Mouse (Mus musculus) mouse trophoblast stem cell (cell line): ENCODE data around the gene Dmac2.

Experiments
- in situ Hi-C, 2 experiments: fragments of 300-500 bp; cut with MseI, MboI; formaldehyde crosslinking; loops; 2 replicates in 1 of 2; 3 replicates in 1 of 2; pipeline ENCODE4 v1.15.1; 2025

The Dmac2 gene

GRCm38 (mm10) chr7:25649839-25650238 lies 30.6 kb downstream of the Dmac2 start:
- in situ Hi-C loops, result no loop called here

DNA sequence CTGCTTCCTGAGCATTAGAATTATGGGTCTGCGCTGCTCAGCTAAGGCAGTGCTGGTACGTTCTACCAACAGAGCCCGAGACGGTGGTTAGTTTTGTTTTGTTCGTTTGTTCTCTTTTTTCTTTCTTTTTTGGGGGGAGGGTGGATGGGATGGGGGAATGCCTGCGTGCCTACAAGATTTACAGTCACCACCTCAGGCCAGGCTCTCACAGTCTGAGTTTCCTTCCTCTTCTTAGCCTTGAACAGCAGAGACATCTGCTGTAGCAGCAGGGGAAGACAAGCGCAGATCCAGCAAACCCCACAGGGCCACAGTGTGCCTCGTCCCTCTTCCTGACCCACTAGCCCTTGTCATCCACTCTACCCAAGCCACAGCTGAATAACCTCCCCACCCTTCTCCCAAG lies 32.1 kb downstream of the Dmac2 start:
- in situ Hi-C loops, result no loop called here

DNA sequence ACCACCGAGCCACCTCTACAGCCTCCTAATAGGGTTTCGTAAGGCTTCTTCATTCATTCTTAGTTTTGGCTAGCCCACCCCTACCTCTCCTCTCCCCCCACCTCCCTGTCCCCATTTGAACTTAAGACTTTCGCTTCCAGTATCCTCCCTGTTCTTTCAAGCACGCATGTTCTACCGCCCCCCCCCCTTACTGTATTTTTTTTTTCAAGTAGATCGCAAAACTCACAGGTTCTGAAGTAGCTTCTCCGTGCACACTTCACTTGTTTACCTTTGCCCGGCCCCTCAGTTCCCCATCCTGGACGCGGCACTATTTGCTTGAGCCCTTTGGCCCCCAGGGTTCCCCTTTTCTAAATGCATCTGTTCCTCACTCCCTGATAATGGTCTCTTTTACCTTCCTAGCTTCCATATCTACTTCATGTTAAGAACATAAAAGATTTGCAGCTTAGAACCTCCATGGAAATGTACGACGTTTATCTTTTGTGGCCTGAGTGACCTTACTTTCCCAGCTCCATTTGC lies 33.1 kb downstream of the Dmac2 start:
- in situ Hi-C loops, result no loop called here

DNA sequence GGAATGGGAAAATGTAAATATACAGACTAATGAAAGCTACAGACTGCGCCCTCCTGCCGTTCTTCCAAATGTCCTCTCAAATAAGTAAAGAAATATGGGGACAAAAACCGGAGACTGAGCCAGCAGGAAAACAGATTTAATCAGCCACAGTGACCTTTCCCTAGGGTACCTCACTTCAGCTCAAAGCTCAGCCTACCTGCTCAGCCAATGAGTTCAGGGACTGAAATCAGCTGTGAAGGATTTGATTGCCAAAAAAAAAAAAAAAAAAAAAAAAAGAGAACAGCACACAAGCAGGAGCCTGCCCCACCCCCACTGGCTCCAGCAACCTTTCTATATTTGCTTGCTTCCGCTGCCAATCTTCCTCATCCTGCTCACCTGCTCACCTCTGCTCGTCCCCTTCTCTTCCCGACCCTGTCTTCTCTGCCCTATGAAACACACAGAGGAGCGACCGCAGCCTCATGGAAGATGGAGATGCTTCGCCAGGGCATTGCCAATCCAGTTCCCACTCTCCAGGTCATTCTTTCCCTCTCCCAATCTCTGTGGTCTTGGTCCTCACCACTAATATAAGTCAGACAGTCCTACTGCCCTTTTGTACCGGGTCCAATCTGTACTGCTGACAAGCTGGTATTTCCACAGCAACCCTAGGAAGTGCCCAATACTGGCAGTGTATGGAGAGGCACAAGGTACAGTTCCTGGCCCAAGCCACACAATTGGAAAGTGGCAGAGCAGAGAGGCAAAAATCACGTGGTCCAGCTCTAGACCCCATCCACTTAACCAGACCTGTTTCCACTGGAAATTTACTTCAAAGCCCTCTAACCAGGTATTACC lies 36.6 kb downstream of the Dmac2 start:
- in situ Hi-C loops, result no loop called here

DNA sequence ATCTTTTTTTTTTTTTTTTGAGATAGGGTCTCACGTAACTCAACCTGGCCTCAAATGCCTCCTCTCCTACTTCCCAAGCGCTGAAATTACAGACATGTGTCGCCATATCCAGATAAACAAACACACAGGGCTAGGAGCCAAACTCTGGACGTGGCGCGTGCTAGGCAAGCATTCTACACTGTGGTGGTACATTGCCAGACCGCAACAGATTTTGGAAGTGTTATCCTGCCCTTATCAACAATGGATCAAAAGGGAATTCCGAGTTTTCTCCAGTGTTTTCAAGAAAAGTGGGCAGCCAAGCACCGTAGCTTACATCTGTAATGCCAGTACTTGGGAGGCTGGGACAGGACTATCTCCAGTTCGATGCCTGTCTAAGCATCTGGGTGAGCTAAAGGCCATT lies 38.6 kb downstream of the Dmac2 start:
- in situ Hi-C loops, result no loop called here

DNA sequence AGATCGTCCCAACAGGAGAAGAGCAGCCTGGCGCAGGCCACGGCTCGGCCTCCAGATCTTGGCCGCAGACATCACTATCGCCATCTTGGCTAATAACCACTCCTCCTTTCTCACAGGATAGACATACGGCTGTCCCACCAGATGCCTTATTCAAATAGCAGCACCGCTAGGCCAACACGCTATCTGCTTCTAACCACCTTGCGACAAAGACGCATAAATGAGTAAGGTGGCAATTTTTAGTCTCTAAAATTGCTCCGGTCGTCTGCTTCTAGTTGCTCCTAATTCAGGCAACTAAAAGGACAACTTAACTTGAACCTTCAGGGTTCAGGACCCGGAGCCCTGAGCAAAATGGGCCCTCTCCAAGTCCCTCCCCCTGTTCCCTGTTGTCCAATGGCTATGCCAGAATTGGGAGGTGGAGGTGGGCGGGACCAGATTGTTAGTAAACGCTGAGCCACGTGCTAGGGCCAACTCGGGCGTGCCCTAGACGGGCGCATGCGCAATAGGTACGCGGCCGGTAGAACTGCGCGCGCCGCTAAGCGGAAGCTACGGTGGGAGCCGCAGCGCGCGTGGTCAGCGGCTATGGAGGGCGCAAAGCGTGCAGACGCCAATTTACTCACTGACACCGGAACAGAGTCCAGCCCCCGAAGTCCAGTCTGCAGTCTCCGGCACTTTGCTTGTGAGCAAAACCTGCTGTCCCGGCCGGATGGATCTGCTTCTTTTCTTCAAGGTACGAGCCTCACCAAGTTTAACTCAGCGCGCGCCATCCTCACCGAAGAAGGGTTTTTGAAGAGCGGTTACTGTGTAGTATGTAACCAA lies 39.7 kb downstream of the Dmac2 start, which contains the start of the genes Bckdha and Exosc5:
Gene Bckdha, minus strand, starts transcription at position 325 of the 816 bp plus-strand sequence.
Gene Exosc5, plus strand, starts transcription at position 508 of the 816 bp plus-strand sequence.
- in situ Hi-C loops, result no loop called here

DNA sequence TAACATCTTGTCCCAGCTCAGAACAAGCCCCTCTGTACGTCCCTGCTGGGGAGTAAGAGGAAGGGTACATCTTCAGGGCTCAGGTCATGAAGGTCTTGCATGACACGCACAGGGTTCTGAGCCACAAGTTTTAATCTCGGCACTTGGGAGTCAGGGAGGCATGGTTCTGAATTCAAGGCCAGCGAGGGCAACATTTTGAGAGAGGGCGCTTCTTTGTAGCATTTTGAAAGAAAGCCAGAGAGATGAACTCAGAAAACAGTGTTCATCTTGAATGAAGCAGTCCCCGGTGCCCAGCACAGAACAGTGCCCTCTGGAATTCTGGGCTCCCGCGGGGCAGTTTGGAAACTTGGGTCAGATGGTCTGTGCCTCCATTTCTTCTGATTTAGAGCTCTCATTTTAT lies 47.2 kb downstream of the Dmac2 start:
- in situ Hi-C loops, result no loop called here

DNA sequence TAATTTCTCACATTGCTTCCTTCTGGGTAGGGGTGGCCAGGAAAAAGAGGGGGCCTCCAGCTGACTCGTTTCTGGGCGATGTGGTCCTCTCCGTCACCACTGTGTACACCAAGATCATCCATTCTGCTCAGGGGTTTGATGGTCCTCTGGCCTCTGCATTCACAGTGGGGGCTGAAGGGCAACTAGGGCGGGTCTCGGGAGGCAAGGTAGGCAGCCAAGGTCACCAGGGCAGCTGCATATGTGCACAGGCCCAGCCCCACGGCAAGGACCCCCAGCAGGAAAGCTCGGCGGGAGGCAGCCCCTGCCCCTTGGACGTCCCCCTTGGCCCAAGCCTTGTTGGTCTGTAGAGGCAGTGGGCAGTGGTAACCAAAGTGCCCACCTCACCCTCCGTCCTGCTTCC lies 49.9 kb downstream of the Dmac2 start:
- in situ Hi-C loops, result no loop called here

- in situ Hi-C loops, result no loop called here
Observed at GRCm38 (mm10) chr7:25669631-25670030, 50.4 kb downstream of the Dmac2 start.

DNA sequence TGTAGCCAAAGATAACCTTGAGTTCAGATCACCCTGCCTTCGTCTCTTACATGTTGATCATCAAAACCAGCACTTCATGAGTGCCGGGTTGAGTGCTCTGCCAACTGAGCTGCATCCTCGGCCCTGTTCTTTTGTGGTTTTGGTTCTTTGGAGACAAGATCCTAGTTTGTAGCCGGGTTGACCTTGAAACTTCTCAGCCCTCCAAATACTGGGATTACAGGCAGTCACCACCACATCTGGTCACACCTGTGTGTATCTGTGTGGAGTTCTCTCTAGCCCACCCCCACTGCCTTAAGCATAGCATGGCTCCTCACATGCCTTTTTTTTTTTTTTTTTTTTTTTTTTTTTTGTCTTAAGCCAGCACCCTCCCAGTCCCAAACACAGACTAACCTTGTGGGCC lies 50.9 kb downstream of the Dmac2 start:
- in situ Hi-C loops, result no loop called here

DNA sequence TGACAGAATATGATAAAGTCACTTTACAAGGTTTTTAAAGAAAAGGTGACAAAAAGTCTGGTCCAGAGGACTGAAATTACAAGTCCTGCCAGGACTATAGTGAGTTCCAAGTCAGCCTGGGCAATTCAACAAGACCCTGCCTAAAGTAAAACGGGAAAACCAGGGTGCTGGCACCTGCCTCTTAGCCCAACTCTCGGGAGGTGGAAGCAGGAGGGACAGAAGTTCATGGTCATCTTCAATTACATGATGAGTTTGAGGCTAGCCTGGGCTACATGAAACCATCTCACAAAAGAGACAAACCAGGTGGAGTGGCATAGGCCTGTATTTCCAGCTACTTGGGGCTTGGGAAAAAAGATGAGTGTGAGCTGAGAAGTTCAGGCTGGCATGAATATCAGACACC lies 52.5 kb downstream of the Dmac2 start:
- in situ Hi-C loops, result no loop called here

- in situ Hi-C loops, result no loop called here
Observed at GRCm38 (mm10) chr7:25672442-25672841, 53.2 kb downstream of the Dmac2 start.

DNA sequence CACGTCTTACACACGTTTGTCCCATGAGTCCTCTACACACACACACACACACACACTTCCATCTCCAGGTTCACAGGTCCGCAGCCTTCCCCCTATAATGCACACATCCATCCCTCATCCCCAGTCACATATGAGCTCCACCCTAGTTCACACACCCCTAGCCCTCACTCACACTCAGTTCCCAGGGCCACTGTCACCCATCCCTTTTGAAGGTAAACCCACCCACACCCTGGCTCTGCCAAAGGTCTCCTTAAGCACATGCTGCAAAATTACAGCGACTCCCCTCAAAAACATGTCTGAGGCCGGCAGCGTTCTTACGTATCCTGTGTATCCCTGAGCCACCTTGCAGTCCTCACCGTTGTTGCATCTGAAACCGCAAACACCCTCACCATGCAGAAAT lies 55.1 kb downstream of the Dmac2 start:
- in situ Hi-C loops, result no loop called here

GRCm38 (mm10) chr7:25674719-25675300 lies 55.6 kb downstream of the Dmac2 start, which contains the start of gene Tmem91:
Tmem91 (minus strand) TSS chr7:25675166.
- in situ Hi-C loops, result no loop called here
